Mouse (Mus musculus) forebrain, embryonic 15.5 days (tissue): ENCODE results near the gene Tmod1. TPM values are rescaled to one million over a fixed set of nuclear protein-coding genes. Genes with fewer than 3 reads are reported as not detected.

Experiments used
- polyA plus RNA-seq: library from polyadenylated mRNA; unstranded; fragments of >200 nt; fragmentation: Nextera tagmentation; extraction: Ambion mirVana; gene quantifications from 2 replicates; pipeline ENCODE4 v1.2.1, GENCODE M21; 2015

Tmod1 gene
- polyA plus RNA-seq, 1 experiment from 2014 or later = 0.66 TPM

Other genes starting within 250 kb of the Tmod1 start
- gene Aldh1b1, start 239.9 kb upstream of the Tmod1 start, polyA plus RNA-seq = 25.7 and 27.4 TPM in 2 replicates
- gene Igfbpl1, start 212.0 kb upstream of the Tmod1 start, polyA plus RNA-seq = 114 and 126 TPM in 2 replicates
- 1.5 and 1.6 TPM in 2 replicates for gene Stra6l, start 190.3 kb upstream of the Tmod1 start, polyA plus RNA-seq
- gene Ccdc180, start 148.6 kb upstream of the Tmod1 start, polyA plus RNA-seq = 0.27 and 0.59 TPM in 2 replicates
- gene Tdrd7, start 73.6 kb upstream of the Tmod1 start, polyA plus RNA-seq = 14.6 and 17.3 TPM in 2 replicates
- 99.1 and 101 TPM in 2 replicates for gene Ncbp1, start 99.7 kb downstream of the Tmod1 start, polyA plus RNA-seq
- gene Tstd2, start 99.8 kb downstream of the Tmod1 start, polyA plus RNA-seq = 36.8 and 41.3 TPM in 2 replicates
- 32.5 and 33.5 TPM in 2 replicates for gene Xpa, start 157.4 kb downstream of the Tmod1 start, polyA plus RNA-seq